Mouse (Mus musculus) lung, postnatal 10 days (tissue): ENCODE measurements around the gene Insig2.

ENCODE experiments used
- DNase-seq: peaks from one replicate; pipeline ENCODE4 v3.0.0; 2021

The Insig2 gene

GRCm38 (mm10) chr1:121332485-121332884 is at the start of gene Insig2:
Gene Insig2 (minus strand): TSS chr1:121332589.
- DNase-seq: no peak

- no peak for DNase-seq
Measured at GRCm38 (mm10) chr1:121381562-121381961, 49.2 kb upstream of the Insig2 start.

GRCm38 (mm10) chr1:121380033-121380432 is 47.6 kb upstream of the Insig2 start:
- no peak for DNase-seq

GRCm38 (mm10) chr1:121377901-121378300 is 45.5 kb upstream of the Insig2 start:
- no peak for DNase-seq

- no peak for DNase-seq
Measured at GRCm38 (mm10) chr1:121377410-121377809, 45.0 kb upstream of the Insig2 start.

GRCm38 (mm10) chr1:121373631-121374030 is 41.2 kb upstream of the Insig2 start:
- DNase-seq: no peak

GRCm38 (mm10) chr1:121372656-121373055 is 40.3 kb upstream of the Insig2 start:
- DNase-seq: no peak

- no peak for DNase-seq
Measured at GRCm38 (mm10) chr1:121371449-121371848, 39.1 kb upstream of the Insig2 start.

- DNase-seq: no peak
Measured at GRCm38 (mm10) chr1:121367257-121367656, 34.9 kb upstream of the Insig2 start.

- no peak for DNase-seq
Measured at GRCm38 (mm10) chr1:121360561-121360960, 28.2 kb upstream of the Insig2 start.

- DNase-seq: no peak
Measured at GRCm38 (mm10) chr1:121359680-121360079, 27.3 kb upstream of the Insig2 start.

- DNase-seq: no peak
Measured at GRCm38 (mm10) chr1:121353779-121354178, 21.4 kb upstream of the Insig2 start.

- no peak for DNase-seq
Measured at GRCm38 (mm10) chr1:121351037-121351436, 18.6 kb upstream of the Insig2 start.

- DNase-seq: no peak
Measured at GRCm38 (mm10) chr1:121350616-121351015, 18.2 kb upstream of the Insig2 start.

GRCm38 (mm10) chr1:121348875-121349847 is 16.8 kb upstream of the Insig2 start:
- DNase-seq: no peak

GRCm38 (mm10) chr1:121343966-121344365 is 11.6 kb upstream of the Insig2 start:
- no peak for DNase-seq

GRCm38 (mm10) chr1:121335789-121336188 is 3.4 kb upstream of the Insig2 start:
- no peak for DNase-seq

GRCm38 (mm10) chr1:121333986-121334703 is 1.8 kb upstream of the Insig2 start:
- no peak for DNase-seq

- no peak for DNase-seq
Measured at GRCm38 (mm10) chr1:121330621-121331020, 1.8 kb downstream of the Insig2 start.

- peak; percentile 36 for DNase-seq
Measured at GRCm38 (mm10) chr1:121329391-121329790, 3.0 kb downstream of the Insig2 start.

- no peak for DNase-seq
Measured at GRCm38 (mm10) chr1:121328193-121328555, 4.2 kb downstream of the Insig2 start.

- peak; percentile 96 for DNase-seq
Measured at GRCm38 (mm10) chr1:121327344-121328192, 4.8 kb downstream of the Insig2 start.
